Mouse (Mus musculus) thymus, postnatal 36 days (tissue): ENCODE measurements at regions not wholly inside any gene's neighbourhood (a gene's known extent, or its start where the extent isn't known, plus 50 kb on each side); places are given as distances from the start of the nearest gene placed in this dataset.

Experiments used
- DNase-seq, 2 experiments: peaks; one replicate each; pipeline ENCODE4 v3.0.0; 2022; ENCODE audit warnings: mixed read lengths in 2 of 2

DNA sequence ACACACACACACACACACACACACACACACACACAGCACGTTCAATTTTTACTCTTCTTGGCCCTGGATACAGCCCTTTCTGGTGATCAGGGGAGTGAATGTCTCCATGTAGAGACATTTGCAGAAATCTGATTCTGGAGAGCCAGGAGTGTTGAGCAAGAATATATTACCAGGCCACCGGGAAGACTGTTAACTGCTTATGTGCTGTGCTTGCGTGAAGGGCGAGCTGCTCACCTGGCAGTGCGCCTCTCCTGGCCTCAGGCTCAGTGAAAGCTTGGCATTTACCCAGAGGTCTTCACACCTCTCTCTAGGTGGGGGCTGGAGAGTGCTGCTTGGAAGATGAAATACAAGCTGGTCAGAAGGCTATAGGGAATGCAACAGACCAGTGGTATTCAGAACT, 332.4 kb upstream of the Tet2 start:
- DNase-seq, result no peak

DNA sequence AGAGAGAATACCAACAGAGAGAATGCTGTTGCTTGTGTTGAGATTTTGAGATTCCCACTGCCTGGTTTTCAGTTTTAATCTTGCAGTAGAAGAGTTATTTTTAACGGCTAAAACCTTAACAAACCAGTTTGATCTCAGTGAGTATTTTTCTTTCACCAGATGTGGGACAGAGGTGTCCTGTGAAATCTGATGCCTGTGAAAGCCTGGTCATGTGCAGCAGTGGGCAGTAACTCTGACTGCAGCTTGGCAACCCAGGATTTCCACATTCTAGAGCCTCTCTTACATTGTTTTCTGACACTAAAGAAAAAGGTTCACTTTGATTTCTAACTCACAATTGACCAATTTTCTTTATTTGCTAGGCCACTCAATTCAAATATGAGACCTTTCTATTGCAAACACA, 335.7 kb upstream of the Tet2 start:
- no peak for DNase-seq

DNA sequence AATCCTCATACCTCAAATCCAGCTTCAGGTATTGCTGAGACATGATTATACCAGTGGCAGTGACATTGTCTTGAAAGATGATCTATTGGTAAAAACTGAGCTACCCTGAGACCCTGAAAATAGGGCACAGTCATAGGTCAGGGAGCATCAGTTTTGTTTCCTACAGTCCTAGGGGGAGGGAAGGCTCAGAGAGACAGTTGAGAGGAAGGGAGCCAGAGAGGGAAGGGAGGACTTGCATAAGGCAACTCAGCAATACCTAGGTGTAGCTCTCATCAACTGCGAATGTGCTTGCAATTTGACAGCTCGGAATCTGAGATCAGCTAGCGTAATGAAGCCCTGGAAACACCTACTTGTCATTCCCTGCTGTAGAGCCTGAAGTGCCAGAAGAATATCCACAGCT, 334.4 kb upstream of the Cxxc4 start:
- no peak for DNase-seq

DNA sequence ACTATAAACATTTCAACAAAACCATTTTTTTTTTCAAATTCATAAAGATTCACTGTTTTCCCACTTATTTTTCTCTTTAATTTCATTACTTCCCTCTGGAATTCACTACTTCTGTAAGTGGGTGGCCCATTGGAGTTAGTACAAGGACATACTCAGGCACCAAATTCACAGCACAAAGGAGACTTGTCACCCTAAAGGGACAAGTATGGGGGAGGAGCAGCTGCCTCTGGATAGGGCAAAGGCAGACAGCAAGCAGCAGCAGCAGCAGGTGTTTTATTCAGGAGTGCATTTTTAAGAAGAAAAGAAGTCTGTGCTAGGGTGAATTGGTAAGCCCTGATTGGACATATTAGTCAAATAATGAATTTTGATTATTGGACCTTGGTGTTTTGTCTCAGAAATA, 314.1 kb upstream of the Cxxc4 start:
- no peak for DNase-seq

DNA sequence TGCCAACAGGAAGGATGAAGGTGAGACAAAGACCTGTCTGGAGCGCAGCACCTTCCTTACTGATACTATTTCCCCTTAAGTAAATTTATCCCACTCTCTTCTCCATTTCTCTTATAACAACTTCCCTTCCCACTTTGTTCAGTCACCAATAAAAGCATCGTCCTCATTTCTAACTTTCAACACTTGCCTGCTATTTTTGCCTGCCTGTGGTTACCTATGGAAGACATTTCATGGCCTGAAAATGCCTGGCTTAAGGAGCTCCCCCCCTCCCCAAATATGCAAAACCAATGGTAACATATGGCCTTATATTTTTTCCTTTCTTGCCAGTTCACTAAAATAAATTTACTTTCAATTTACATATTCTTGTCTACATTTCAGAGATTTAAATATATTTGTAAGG, 271.0 kb upstream of the Cxxc4 start:
- no peak for DNase-seq

DNA sequence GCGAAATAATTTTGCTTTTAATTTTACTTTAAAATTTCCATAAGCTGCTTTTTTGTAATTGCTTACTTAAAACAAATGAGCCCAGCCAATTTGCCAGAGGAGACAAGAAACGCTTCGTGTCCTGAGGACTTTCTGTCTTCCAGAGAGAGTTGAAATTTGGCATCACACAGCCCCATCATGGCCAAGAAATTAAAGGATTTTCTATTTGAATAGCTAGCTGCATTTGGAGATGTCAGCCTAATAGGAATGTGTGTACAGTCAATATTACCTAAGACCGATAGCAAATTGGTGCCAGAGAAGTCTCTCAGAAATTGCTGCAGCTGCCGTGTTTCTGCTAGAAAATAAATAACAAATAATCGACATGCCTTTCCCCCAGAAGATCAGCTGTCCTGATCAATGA, 268.1 kb upstream of the Cxxc4 start:
- DNase-seq, result no peak

DNA sequence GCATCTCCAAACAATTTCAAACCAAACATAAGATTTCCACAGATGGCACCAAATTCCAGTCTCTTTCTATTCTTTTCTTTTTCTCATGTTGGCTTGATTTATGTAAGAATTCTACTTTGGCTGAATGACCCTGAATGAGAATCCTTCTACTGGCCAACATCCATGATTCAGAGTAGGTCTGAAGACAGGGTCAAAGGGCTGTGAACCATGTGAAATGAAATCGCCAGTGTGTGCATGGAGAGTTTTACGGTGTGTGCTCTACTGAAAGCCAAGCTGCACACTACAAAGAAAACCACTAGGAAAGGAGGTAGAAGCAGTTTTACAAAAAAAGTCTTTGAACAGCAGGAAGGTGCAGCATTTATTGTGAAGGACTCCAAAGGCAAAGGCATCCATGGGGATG, 263.5 kb upstream of the Cxxc4 start:
- DNase-seq, result no peak

DNA sequence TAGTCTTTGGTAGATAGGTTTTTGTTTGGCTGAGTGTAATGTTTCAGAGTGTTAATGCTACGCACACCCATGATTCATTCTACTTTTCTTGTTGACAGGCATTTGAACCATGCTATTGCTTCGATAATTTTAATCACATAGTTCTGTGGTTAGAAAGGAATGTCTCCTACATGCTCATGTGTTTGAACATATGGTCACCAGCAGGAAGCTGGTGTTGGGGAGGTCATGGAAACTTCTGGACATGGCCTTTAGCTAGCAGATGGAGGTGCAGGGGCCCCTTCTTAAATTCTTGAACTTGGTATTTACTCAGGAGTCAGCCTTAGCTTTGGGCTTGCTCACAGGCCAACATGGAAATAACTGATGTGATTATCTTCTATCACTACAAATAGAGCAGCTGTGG, 248.6 kb upstream of the Cxxc4 start:
- DNase-seq, result no peak

DNA sequence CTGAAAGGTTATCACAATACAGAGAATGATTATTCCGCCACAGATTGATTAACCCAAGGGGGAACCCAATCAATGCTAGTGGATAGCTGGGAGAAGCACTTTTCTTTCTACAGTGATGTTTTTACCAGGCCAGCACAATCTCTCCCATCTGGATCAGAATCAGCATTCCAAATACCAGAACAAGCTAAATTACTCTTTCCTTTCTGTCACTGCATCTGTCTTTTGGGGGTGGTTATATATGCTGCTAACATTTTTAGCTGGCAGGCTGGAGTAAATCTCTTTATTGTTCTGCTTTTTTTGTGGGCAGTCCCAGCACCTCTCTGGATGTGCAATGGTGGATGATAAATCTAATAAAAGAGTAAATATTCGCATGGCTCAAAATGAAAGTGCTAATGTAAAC, 242.3 kb upstream of the Cxxc4 start:
- DNase-seq, result no peak

DNA sequence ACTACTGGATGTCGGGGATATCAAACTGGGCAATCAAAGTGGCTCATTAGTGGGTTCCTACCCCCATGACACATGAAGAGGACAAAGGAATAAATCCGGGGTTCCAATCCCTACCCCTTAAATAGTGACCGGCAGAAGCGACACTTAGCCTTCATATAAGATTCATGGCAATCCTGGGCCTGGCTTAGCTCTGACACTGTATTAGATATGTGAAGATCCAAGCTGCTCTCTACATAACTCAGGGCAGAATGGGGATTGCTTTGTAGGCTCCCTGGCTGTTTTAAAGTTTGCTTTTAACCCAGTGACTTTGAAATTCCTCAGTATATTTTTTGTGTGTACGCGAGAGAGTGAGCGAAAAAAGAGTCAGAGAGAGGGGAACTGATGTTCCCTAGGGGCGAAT, 236.3 kb upstream of the Cxxc4 start:
- DNase-seq, result no peak

DNA sequence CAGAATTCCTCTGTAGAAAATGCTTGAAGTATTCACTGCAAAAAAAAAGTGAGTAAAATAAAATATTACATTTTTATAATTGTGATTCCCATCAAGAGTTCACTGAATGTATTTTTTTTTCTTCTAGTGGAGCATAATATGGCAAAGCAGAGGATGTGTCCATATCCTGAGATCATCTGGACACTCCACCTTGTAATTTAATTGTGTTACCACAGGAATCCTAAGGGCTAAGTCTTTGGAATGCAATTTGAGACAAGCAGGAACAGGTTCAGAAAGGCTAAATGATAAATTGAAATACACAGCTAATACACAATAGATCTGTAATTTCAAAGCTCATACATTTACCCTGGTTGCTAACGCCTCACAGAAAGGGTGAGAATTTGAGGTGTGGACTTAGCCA, 235.7 kb upstream of the Cxxc4 start:
- no peak for DNase-seq

DNA sequence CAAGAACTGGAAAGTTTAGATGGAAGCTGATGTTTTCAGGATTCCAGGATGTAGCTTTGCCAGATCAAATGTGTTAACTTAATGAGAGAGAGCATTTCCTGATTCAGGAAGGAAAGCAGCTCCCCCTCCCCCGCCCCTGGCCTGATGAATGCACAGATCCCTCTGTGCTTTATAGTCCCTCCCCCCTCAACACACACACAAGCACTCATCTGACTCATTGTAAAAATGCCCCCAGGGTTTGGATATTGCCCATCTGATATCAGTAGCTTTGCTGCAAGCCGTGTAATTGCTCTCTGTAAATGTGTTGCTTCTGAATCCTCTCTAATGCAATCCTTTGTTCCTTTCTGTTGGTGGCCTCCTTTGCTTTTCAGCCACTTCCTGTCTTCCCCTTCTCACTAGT, 221.5 kb upstream of the Cxxc4 start:
- DNase-seq, result no peak

DNA sequence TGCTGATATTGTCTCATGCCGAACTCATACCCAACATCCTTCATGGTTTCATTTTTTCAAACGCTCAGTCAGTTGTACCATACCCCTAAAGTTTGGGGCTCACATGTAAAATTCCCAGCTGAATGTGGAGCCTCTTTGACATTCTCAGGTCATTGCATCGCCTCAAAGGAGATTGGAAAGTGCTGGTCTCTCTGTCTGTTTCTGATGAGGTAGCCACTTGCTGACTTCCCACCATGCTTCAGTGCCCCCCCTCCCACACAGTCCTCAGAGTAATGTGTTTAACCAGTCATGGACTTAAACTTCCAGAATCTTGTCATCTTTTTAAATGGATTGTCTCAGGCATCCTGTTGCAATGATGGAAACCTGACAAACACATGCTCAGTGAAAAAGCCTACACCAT, 220.9 kb upstream of the Cxxc4 start:
- DNase-seq, result no peak

DNA sequence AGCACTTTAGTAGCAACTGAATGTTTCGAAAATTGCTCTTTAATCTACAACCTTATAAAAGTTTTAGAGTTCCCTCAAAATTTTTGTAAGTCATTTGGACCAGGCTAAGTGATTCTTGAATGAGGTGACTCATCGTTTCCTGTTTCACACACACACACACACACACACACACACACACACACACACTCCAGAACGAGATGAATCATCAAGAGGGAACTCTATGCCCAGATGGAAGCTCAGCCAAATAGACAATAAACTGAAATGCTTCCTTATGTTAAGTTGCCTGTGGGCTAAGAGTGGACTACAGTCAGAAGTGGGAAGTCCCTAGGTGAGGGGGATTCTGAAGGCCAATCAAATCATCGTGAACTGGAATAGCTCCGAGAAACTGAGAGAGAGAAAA, 202.4 kb upstream of the Cxxc4 start:
- DNase-seq, result no peak

DNA sequence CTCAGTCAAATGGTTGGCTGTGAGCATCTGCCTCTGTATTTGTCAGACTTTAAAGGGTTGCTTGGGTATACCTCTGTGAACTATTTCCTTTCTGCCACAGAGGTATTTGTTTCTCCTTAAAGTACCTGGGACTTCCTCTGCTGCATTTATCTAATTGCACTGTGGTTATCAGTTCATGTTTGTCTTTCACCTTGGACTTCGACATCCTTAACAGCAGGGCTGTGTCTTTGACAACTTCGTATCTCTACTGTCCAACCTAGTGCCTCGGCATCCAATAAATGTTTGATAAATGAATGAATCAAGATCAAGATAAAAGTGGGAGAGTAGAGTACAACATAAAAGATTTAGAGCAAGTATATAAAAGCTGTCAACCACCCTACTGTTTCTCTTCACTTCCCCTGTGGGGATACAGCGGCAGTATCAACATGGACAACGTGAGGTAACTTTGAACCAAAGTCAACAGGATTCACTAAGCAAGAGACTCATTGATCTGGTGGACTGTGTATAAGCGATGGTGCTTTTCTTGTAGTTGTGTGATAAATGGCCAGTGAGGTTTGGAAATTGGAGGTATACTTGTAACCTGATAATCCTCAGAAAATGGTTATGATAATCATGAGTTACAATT, 199.9 kb upstream of the Cxxc4 start:
- no peak for DNase-seq

DNA sequence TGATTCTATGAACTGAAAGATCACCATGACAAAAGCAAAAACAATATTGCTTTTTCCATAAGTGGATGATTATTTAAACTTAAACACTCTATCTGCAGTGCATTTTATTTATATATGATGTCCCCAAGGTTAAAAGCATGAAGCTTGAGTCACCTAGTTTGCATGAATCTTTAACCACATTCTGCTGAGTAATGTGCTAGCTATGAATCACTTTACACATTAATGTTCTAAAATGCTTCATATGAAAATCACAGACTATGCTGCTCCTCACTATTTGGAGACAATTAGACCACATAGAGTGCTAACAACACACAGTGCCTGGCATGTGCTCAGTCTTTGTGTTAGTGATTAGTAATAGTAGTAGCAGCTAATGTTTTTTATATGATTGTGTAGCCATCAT, 185.6 kb upstream of the Cxxc4 start:
- DNase-seq, result no peak

DNA sequence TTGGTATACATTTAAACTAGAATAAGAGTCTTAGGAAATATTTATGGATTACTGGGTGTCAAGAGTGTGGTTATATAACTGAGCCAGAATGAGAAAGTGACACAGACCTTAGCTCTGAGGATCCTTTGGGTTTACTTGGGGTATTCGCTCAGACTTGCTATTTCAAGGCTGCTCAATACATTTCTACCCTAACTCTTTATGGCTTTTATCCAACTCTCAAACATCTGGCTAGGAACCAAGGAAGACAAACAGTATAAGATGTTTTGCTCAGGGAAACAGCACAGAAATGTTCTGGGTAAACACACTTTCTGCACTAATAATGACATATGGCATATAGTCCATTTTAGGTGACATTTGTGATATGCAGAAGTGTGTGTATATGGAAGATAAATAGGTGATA, 153.8 kb upstream of the Cxxc4 start:
- DNase-seq, result no peak

DNA sequence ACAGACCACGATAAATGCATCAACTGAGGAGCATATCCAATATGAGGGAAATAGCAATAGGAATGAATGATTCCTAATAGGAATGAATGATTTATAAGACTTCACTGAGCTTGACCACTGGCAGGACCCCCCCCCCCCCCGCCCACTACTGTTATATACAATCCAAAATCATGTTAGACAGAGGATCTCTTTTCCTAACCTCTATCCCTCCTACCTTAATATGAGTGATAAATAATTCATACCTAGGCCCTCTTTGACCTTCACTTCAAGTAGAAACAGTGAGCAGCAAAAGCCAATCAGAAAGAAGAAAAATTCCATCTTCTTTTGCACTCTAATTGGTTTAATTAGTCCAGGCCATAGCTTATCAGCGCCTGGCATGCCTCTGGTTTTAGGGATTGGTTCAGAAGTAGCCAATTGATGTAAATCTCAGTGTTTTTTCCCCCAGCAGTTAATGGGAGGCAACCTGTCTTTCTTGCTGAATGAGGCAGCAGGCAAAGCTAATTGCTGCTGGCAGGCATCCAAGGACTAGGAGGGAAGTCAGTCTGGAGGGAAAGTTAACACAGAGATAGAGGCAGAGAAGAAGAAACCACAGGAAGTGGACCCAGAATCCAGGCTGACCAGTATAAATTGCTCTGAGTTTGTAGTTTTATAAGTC, 136.7 kb upstream of the Cxxc4 start:
- DNase-seq, result no peak

DNA sequence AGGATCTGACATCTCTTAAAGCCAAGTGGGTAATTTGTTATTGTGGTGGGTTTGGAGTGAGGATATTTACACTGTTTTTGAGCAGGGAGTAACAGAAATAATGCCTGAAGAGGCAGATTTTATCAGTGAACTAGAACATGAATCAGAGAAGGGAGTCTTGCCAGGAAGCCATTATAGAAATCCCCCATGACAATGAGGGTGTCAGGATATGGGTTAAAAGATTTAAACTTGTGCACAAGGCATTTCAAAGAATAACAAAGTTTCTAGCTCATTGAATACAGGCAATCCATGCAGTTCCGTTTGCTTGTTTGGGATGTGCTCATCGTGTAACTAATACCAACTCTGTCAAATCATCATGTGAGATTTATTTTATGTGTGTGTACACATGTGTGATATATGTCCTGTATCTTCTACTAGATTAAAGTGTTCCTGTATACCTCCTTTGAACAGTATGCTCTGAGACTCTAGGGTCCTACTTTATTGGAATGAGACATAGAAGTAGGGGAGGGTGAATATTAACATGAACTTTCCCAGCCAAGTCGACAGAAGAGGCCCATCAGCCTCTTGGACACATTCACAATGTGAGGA, 134.0 kb upstream of the Cxxc4 start:
- no peak for DNase-seq

DNA sequence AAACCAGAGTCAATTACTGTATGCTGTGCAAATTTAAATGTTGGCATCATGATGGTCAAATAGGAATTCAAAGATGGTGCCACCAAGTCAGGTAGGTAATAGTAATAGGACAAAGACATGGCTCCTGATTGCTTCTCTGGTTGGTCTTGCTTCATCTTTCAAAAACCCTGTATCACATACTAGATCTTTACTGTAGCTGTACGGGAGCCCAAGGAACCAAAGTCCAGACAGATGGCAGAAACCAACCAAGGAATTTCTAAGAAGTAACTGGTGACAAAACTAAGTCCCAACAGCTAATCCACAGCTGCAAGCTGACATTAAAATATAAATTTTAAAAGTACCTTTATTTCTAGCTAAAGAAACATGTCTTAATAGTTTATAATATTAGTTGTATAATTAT, 131.7 kb upstream of the Cxxc4 start:
- no peak for DNase-seq

DNA sequence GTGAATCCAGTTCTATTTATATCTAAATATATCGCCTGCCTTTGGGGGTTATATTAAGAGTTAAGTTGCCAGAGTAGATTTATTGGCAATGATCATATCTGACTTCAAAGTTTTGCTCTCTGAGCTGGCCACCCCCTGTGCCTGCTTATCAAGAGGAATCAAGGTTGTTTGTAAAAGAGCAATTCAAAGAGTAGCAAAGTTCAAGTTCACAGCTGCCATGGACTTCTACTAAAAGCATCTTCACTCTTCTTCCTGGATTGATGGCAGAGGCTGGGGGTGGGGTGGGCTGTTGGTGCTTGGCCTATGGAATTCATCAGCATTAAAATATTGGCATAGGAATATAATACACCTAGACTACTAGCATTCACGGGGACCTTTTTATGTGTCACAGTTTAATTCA, 131.2 kb upstream of the Cxxc4 start:
- no peak for DNase-seq

DNA sequence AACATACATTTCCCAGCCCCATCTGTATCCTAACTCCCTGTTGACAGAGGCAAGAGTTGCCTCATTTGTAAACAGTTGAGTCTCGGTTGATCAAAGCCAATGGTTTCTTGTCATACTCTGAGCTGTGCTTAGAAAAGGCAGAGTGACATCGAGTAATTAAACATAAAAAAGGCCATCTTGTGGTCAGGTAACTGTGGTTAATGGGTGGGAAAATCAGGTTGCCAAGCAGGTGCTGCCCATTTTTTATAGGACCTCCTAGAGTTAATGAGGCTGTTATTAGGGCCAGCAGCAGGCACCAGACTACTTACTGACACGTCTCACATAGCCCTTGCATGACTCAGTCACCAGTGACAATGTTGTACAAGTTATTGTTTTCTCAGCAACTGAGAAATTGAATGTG, 130.7 kb upstream of the Cxxc4 start:
- DNase-seq, result no peak

DNA sequence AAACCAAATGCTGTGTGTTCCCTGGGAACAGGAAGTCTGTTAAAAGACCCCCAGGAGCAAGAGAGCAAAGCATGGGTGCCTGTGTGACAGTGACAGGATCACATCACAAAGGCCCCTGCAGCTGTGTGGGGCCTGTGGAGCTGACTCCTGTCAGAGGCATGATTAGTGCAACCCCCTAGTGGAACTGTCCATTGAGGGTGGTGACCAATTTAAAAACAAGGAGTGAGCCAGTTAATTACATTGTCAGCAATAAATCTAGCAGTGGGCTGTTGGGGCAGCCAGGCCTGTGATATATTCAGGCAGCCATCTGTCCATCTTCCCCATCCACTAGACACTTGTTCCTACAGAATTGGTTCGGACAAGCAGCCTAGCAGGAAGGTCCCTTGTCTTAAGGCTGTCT, 121.8 kb upstream of the Cxxc4 start:
- DNase-seq, result no peak

DNA sequence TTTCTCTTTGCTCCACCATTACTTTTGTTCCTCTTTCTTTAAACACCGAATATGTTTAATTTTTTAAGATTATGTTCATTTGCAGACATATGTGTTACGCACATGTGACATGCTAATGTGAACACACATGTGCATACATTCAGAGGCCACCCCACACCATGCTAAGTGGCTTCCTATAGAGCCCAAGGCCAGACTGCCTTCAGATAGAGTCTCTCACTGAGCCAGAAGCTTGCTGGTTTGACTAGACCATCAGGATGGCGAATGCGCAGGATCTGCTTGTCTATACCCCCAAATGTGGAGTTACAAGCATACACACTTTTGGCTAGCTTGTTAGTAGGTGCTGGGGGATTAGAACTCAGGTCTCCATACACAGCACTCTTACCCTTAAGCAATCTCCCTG, 121.3 kb upstream of the Cxxc4 start:
- DNase-seq, result no peak

DNA sequence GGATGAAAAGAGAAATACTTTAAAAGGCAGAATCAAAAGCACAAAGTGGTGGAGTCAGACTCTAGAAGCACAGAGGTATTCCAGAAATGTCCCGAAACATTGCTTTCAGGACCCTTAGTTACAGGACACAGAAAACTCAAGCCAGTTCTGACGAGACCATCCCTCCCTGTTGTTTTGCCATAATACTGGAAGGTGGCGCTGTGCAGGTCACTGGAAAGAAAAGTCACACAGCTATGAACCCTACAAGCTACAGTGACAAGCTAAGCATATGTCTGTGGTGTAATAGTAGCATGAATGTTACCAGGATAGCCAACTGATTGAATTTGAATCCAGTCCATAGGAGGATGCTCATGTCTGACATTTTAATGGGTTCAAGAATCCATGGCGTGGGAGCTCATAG, 117.4 kb upstream of the Cxxc4 start:
- DNase-seq, result no peak
